Mouse (Mus musculus): ENCODE results near the gene Fam170b. TPM values are rescaled to one million over a fixed set of nuclear protein-coding genes. Genes with fewer than 3 reads are reported as not detected.

Fam170b gene
- polyA plus RNA-seq, 2 experiments, result 0.02 TPM; not detected in 1

GRCm38 (mm10) chr14:32871963-32872362 lies 38.2 kb downstream of the Fam170b start:
- H3K4me2 ChIP-seq (ENCODE audit: low read depth), result no peak overlapping the region
- TF ChIP-seq CTCF (IDR thresholded peaks at IDR 0.05; ENCODE audit: low read depth) (no peak), EP300 (IDR thresholded peaks at IDR 0.05; ENCODE audit: low read depth) (no peak)
- no peaks in the 10 kb centered on the region for H3K4me1 ChIP-seq (replicated peaks; ENCODE audit: control insufficient read depth in 2 of 2, insufficient read depth in 2 of 2, low read length in 1 of 2)
- DNase-seq (ENCODE audit: low read depth in 3 of 3, low spot score in 3 of 3) (no peak), ATAC-seq (ENCODE audit: insufficient read depth) (no peak)
- 48% methylated on average over 5 of the region's 5 CpGs for WGBS (ENCODE audit: insufficient replicate concordance)
- H3K9ac ChIP-seq (replicated peaks), result no peak overlapping the region
- no peaks in the 10 kb centered on the region for H3K27me3 ChIP-seq (ENCODE audit: control insufficient read depth, insufficient read depth, low read length)
- no peak overlapping the region for H3K4me3 ChIP-seq (ENCODE audit: insufficient read depth in 1 of 2, low read depth in 2 of 2, low read length in 2 of 2)
- no peaks in the 10 kb centered on the region for H3K9me3 ChIP-seq (ENCODE audit: control insufficient read depth, low read length)
- H3K27ac ChIP-seq, result no peak overlapping the region
- H3K36me3 ChIP-seq (replicated peaks; ENCODE audit: control insufficient read depth, insufficient read depth, low read depth), result no peaks in the 10 kb centered on the region

GRCm38 (mm10) chr14:32877549-32877948 lies 43.8 kb downstream of the Fam170b start:
- no peak overlapping the region for H3K4me2 ChIP-seq (ENCODE audit: low read depth)
- H3K9me3 ChIP-seq (ENCODE audit: control insufficient read depth, low read length), result no peaks in the 10 kb centered on the region
- peaks cover 0 to 8% of the 10 kb centered on the region in 2 experiments; a peak in 1 of 4 replicates for H3K4me1 ChIP-seq (replicated peaks; ENCODE audit: control insufficient read depth in 2 of 2, insufficient read depth in 2 of 2, low read length in 1 of 2)
- no peak overlapping the region for H3K4me3 ChIP-seq (ENCODE audit: insufficient read depth in 1 of 2, low read depth in 2 of 2, low read length in 2 of 2)
- DNase-seq (ENCODE audit: low read depth in 3 of 3, low spot score in 3 of 3) (no peak), ATAC-seq (ENCODE audit: insufficient read depth) (peak; percentile 37; the same call in 1 of the 2 replicates)
- no peaks in the 10 kb centered on the region for H3K36me3 ChIP-seq (replicated peaks; ENCODE audit: control insufficient read depth, insufficient read depth, low read depth)
- TF ChIP-seq EP300 (IDR thresholded peaks at IDR 0.05; ENCODE audit: low read depth) (no peak), CTCF (IDR thresholded peaks at IDR 0.05; ENCODE audit: low read depth) (no peak)
- no peaks in the 10 kb centered on the region for H3K27me3 ChIP-seq (ENCODE audit: control insufficient read depth, insufficient read depth, low read length)
- H3K27ac ChIP-seq, result no peak overlapping the region
- 45% methylated on average over 6 of the region's 6 CpGs for WGBS (ENCODE audit: insufficient replicate concordance)
- H3K9ac ChIP-seq (replicated peaks), result no peak overlapping the region

GRCm38 (mm10) chr14:32880332-32880731 lies 46.6 kb downstream of the Fam170b start:
- no peaks in the 10 kb centered on the region for H3K27me3 ChIP-seq (ENCODE audit: control insufficient read depth, insufficient read depth, low read length)
- DNase-seq (ENCODE audit: low read depth in 3 of 3, low spot score in 3 of 3), result no peak
- H3K4me3 ChIP-seq (ENCODE audit: insufficient read depth in 1 of 2, low read depth in 2 of 2, low read length in 2 of 2), result no peak overlapping the region
- H3K9me3 ChIP-seq (ENCODE audit: control insufficient read depth, low read length), result no peaks in the 10 kb centered on the region
- H3K4me1 ChIP-seq (replicated peaks; ENCODE audit: control insufficient read depth in 2 of 2, insufficient read depth in 2 of 2, low read length in 1 of 2), result peaks cover 0 to 8% of the 10 kb centered on the region in 2 experiments; a peak in 1 of 4 replicates
- H3K27ac ChIP-seq, result no peak overlapping the region
- H3K9ac ChIP-seq (replicated peaks), result no peak overlapping the region
- H3K36me3 ChIP-seq (replicated peaks; ENCODE audit: control insufficient read depth, insufficient read depth, low read depth), result no peaks in the 10 kb centered on the region
- H3K4me2 ChIP-seq (ENCODE audit: low read depth), result no peak overlapping the region
- TF ChIP-seq CTCF (IDR thresholded peaks at IDR 0.05; ENCODE audit: low read depth) (no peak), EP300 (IDR thresholded peaks at IDR 0.05; ENCODE audit: low read depth) (no peak)
- no peak for ATAC-seq (ENCODE audit: insufficient read depth)
- WGBS (ENCODE audit: insufficient replicate concordance), result 74% methylated on average over 5 of the region's 5 CpGs

GRCm38 (mm10) chr14:32881693-32882092 lies 47.9 kb downstream of the Fam170b start:
- no peaks in the 10 kb centered on the region for H3K36me3 ChIP-seq (replicated peaks; ENCODE audit: control insufficient read depth, insufficient read depth, low read depth)
- H3K27ac ChIP-seq, result no peak overlapping the region
- WGBS (ENCODE audit: insufficient replicate concordance), result 58% methylated on average over 1 of the region's 1 CpGs
- no peak overlapping the region for H3K4me2 ChIP-seq (ENCODE audit: low read depth)
- H3K9me3 ChIP-seq (ENCODE audit: control insufficient read depth, low read length), result no peaks in the 10 kb centered on the region
- no peak overlapping the region for H3K4me3 ChIP-seq (ENCODE audit: insufficient read depth in 1 of 2, low read depth in 2 of 2, low read length in 2 of 2)
- no peak for TF ChIP-seq EP300 (IDR thresholded peaks at IDR 0.05; ENCODE audit: low read depth)
- TF ChIP-seq CTCF (IDR thresholded peaks at IDR 0.05; ENCODE audit: low read depth), result no peak
- DNase-seq (ENCODE audit: low read depth in 3 of 3, low spot score in 3 of 3), result no peak
- no peak overlapping the region for H3K9ac ChIP-seq (replicated peaks)
- peaks cover 0 to 8% of the 10 kb centered on the region in 2 experiments; a peak in 1 of 4 replicates for H3K4me1 ChIP-seq (replicated peaks; ENCODE audit: control insufficient read depth in 2 of 2, insufficient read depth in 2 of 2, low read length in 1 of 2)
- H3K27me3 ChIP-seq (ENCODE audit: control insufficient read depth, insufficient read depth, low read length), result no peaks in the 10 kb centered on the region
- ATAC-seq (ENCODE audit: insufficient read depth), result no peak

Other genes with a start within 250 kb of the Fam170b start
- not detected in 2 replicates for gene Prrxl1, start 234.6 kb upstream of the Fam170b start, polyA plus RNA-seq (2012; rRNA removed)
- not detected in 2 replicates for gene Prrxl1, start 234.6 kb upstream of the Fam170b start, polyA plus RNA-seq (2014; fragmentation: Nextera tagmentation; extraction: Ambion mirVana)
- gene 3425401B19Rik, start 148.7 kb upstream of the Fam170b start, polyA plus RNA-seq (2012; rRNA removed), result not detected in 2 replicates
- gene 3425401B19Rik, start 148.7 kb upstream of the Fam170b start, polyA plus RNA-seq (2014; fragmentation: Nextera tagmentation; extraction: Ambion mirVana), result not detected in 2 replicates
- gene Tmem273, start 48.0 kb upstream of the Fam170b start, polyA plus RNA-seq (2012; rRNA removed), result 1.3 and 1.5 TPM in 2 replicates
- gene Tmem273, start 48.0 kb upstream of the Fam170b start, polyA plus RNA-seq (2014; fragmentation: Nextera tagmentation; extraction: Ambion mirVana), result 0.94 and 1.4 TPM in 2 replicates
- gene Vstm4, start 22.8 kb downstream of the Fam170b start, polyA plus RNA-seq (2012; rRNA removed), result 1.2 and 1.6 TPM in 2 replicates
- 3.3 and 3.4 TPM in 2 replicates for gene Vstm4, start 22.8 kb downstream of the Fam170b start, polyA plus RNA-seq (2014; fragmentation: Nextera tagmentation; extraction: Ambion mirVana)
- 0.02 and 0.03 TPM in 2 replicates for gene Lrrc18, start 157.4 kb downstream of the Fam170b start, polyA plus RNA-seq (2012; rRNA removed)
- 0.08 TPM in 1 of 2 replicates, not detected in the other for gene Lrrc18, start 157.4 kb downstream of the Fam170b start, polyA plus RNA-seq (2014; fragmentation: Nextera tagmentation; extraction: Ambion mirVana)

Measured in liver, embryonic 14.5 days (tissue).